Mouse (Mus musculus) hindbrain, embryonic 15.5 days (tissue): ENCODE data around the gene Pik3ap1. TPM values are rescaled to one million over a fixed set of nuclear protein-coding genes. Genes with fewer than 3 reads are reported as not detected.
"Not testable (repeated sequence)": the region's sequence is repeated elsewhere in the genome, so short reads cannot be mapped to it uniquely, and the experiment has no call there.

ENCODE experiments used
- ATAC-seq: fragments of 200-750 bp; cut with Nextera tagmentation; 2 replicates; pipeline ENCODE4 v1.8.0; 2017; ENCODE audit warnings: low read depth, moderate number of reproducible peaks, moderate TSS enrichment; ENCODE audit not compliant: low FRiP score
- H3K27ac ChIP-seq: fragments of 300-500 bp; sonication (generic); replicated peaks from 2 replicates; pipeline ENCODE4 v1.5.1; 2015; ENCODE audit warnings: mild to moderate bottlenecking, inconsistent platforms
- H3K27me3 ChIP-seq: fragments of 300-500 bp; sonication (generic); 2 replicates; pipeline ENCODE4 v1.6.1; 2015; ENCODE audit warnings: control low read depth, inconsistent platforms
- H3K36me3 ChIP-seq: fragments of 300-500 bp; sonication (generic); 2 replicates; pipeline ENCODE4 v1.6.1; 2015; ENCODE audit warnings: control low read depth, inconsistent platforms
- H3K4me1 ChIP-seq: fragments of 300-500 bp; sonication (generic); replicated peaks from 2 replicates; pipeline ENCODE4 v1.6.1; 2015; ENCODE audit warnings: control low read depth, inconsistent platforms
- H3K4me2 ChIP-seq: fragments of 300-500 bp; sonication (generic); 2 replicates; pipeline ENCODE4 v1.6.1; 2015; ENCODE audit warnings: moderate library complexity, mild to moderate bottlenecking, inconsistent platforms
- H3K4me3 ChIP-seq: fragments of 300-500 bp; sonication (generic); 2 replicates; pipeline ENCODE4 v1.5.1; 2015; ENCODE audit warnings: mild to moderate bottlenecking, inconsistent platforms
- H3K9ac ChIP-seq: fragments of 300-500 bp; sonication (generic); 2 replicates; pipeline ENCODE4 v1.6.1; 2015; ENCODE audit warnings: inconsistent platforms
- H3K9me3 ChIP-seq: fragments of 300-500 bp; sonication (generic); 2 replicates; pipeline ENCODE4 v1.6.1; 2016; ENCODE audit warnings: control low read depth, inconsistent platforms
- WGBS: fragments of 180-500 bp; shearing (Covaris S2); methylation state at CpG from one replicate; pipeline ENCODE4 v1.1.7; 2015; 5-methylcytosine and 5-hydroxymethylcytosine counted together
- polyA plus RNA-seq: library from polyadenylated mRNA; unstranded; fragments of >200 nt; fragmentation: Nextera tagmentation; extraction: Ambion mirVana; gene quantifications from 2 replicates; pipeline ENCODE4 v1.2.1, GENCODE M21; 2015

The Pik3ap1 gene
- 1.8 and 2.6 TPM in 2 replicates for polyA plus RNA-seq

DNA sequence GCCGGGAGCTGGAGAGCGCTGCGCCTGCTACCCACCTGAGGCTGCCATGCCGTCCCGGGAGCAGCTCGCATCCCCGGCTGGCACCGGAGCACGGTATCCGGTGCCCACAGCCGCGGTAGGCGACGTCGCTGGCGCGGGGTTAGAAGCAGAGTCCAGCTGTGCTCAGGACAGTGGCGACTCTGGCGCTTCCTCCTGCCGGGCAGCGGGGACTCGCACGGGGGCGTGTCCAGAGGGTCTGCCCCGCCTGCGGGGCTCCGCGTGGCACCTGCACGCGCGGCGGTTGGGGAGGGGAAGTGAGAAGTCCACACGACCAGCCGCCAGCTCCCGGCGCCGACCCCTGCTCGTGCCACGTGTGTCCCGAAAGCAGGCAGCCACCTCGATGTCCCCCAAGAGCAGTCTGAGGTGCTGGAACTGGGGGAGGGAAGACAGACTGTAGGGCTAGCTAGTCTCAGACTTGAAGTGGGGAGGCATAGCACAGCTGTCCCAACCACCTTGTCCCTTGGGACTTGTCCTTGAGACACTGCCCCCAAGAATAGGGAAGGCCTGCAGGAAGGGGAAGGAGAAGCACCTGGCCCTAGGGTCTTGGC, at the start of gene Pik3ap1:
Gene Pik3ap1, minus strand, starts transcription at position 181 of the 587 bp plus-strand sequence.
- peaks cover 14% of the 10 kb centered on the region for H3K27me3 ChIP-seq
- 2% methylated on average over 41 of the region's 41 CpGs for WGBS
- ATAC-seq: no peak
- peaks cover 10% of the 10 kb centered on the region for H3K4me1 ChIP-seq
- no peaks in the 10 kb centered on the region for H3K36me3 ChIP-seq
- peak within 1 kb of the TSS; percentile 36; the same call in 1 of the 2 replicates for H3K9ac ChIP-seq
- H3K4me3 ChIP-seq: peak within 1 kb of the TSS; percentile 44
- H3K9me3 ChIP-seq: no peaks in the 10 kb centered on the region
- no peak within 1 kb of the TSS for H3K27ac ChIP-seq
- peak within 1 kb of the TSS; percentile 97 for H3K4me2 ChIP-seq

DNA sequence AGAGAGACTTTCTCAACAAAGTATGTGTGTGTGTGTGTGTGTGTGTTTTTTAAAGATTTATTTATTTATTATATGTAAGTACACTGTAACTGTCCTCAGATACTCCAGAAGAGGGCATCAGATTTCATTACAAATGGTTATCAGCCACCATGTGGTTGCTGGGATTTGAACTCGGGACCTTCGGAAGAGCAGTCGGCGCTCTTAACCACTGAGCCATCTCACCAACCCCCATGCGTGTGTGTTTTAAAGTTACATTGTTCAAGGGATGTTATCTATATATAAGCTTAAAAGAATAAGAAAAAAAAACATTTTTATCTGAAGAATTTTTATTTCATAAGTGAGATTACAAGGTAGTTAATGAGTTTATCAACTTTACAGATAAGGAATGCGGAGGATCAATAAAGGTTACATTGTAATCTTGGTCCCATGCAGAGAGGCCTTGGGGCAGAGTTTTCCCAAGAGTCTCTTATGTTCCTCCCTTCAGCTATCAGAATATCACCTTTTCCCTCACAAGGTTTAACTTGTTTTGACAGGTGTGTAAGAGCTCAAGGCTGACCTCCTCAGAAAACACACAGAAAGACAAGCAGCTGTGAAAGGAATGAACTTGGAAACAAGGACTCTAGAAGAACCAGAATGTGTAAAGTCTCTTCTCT, 46.7 kb upstream of the Pik3ap1 start:
- ATAC-seq, H3K4me3 ChIP-seq, H3K4me1 ChIP-seq, H3K9ac ChIP-seq, H3K36me3 ChIP-seq, H3K27me3 ChIP-seq, H3K4me2 ChIP-seq, H3K9me3 ChIP-seq, H3K27ac ChIP-seq: not testable (repeated sequence)
- no CpG with 5 or more reads among the region's 6 CpGs for WGBS

DNA sequence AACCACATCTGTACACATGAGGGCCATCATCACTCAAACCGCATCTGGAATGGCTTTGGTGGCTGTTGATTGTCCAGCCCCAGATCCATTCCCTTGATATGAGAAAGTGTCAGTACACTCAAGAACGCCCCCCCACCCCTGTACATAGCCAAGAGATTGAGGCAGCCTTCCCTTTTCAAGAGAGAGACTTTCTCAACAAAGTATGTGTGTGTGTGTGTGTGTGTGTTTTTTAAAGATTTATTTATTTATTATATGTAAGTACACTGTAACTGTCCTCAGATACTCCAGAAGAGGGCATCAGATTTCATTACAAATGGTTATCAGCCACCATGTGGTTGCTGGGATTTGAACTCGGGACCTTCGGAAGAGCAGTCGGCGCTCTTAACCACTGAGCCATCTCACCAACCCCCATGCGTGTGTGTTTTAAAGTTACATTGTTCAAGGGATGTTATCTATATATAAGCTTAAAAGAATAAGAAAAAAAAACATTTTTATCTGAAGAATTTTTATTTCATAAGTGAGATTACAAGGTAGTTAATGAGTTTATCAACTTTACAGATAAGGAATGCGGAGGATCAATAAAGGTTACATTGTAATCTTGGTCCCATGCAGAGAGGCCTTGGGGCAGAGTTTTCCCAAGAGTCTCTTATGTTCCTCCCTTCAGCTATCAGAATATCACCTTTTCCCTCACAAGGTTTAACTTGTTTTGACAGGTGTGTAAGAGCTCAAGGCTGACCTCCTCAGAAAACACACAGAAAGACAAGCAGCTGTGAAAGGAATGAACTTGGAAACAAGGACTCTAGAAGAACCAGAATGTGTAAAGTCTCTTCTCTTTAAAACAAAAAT, 41.2 kb upstream of the Pik3ap1 start:
- not testable (repeated sequence) for H3K27me3 ChIP-seq, H3K4me2 ChIP-seq, H3K4me3 ChIP-seq, ATAC-seq, H3K9ac ChIP-seq, H3K27ac ChIP-seq, H3K4me1 ChIP-seq, H3K36me3 ChIP-seq, H3K9me3 ChIP-seq
- no CpG with 5 or more reads among the region's 8 CpGs for WGBS

DNA sequence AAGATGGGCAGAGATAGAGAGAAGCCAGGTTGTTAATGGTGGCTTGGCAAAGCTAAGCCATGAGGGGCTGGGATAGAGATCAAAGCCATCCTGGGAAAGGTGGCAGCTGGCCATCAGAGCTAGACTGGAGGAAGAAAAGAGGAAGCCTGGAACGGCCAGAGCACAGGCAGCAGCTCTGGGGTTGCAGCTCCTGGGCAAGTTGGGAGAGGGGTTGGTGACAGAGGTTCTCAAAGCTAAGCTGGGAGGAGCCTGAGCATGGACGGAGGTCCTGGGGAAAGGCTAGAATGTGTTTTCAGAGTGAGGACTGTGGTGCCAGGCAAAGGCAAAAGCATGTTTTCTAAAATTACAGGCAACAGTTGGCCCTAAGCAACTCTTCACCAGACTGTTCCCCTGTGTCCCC, 36.4 kb upstream of the Pik3ap1 start:
- H3K9ac ChIP-seq: no peak overlapping the region
- no peak for ATAC-seq
- H3K36me3 ChIP-seq: no peaks in the 10 kb centered on the region
- H3K27ac ChIP-seq: no peak overlapping the region
- H3K4me2 ChIP-seq: no peak overlapping the region
- no peaks in the 10 kb centered on the region for H3K27me3 ChIP-seq
- 78% methylated on average over 2 of the region's 2 CpGs for WGBS
- no peak overlapping the region for H3K4me3 ChIP-seq
- 0 out of 2 replicates have a peak, but pooled peaks cover 3% of the 10 kb centered on the region for H3K9me3 ChIP-seq
- H3K4me1 ChIP-seq: no peaks in the 10 kb centered on the region

DNA sequence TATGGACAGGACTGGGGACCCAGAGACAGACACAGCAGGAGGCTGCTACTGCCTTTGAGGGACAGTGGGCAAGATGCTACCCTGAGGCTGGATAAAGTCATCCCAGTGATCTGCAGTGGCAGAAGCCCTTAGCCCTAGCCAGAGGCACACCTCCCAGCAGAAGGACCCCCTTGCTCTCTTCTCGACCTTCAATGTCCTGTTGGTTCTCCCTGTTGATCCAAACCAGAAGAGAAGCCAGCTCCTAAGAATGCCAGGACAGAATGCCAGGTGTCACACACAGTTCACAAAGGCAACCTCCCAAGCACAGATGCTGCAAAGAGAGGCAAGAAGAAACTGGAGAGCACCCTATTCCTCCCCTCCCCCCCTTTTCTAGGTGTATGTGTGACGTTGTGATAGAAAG, 33.9 kb upstream of the Pik3ap1 start:
- Histone ChIP-seq H3K4me2 (no peak overlapping the region), H3K27ac (no peak overlapping the region), H3K36me3 (no peaks in the 10 kb centered on the region), H3K9me3 (0 out of 2 replicates have a peak, but pooled peaks cover 2% of the 10 kb centered on the region), H3K4me1 (no peaks in the 10 kb centered on the region), H3K9ac (no peak overlapping the region), H3K27me3 (no peaks in the 10 kb centered on the region), H3K4me3 (no peak overlapping the region)
- ATAC-seq: no peak
- 74% methylated on average over 2 of the region's 2 CpGs for WGBS

DNA sequence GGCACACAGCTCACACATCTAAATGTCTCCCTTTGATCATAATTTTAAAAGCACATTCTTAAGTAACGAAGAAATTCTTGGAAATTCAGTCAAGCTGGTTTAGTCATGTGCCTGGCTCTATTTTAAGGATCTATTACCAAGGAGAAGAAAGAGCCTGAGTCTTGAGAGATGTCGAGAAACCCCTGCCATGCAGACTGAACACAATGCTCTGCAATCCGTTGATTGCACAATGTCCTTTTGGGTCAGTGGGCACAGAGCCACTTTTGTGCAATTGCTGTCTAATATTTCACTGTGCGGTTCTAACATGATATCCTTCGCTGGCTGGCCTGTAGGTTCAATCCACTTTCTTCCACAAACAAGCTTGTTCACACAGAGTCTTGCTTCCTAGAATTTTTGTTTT, 33.1 kb upstream of the Pik3ap1 start:
- no peak overlapping the region for H3K27ac ChIP-seq
- no peak overlapping the region for H3K9ac ChIP-seq
- no peaks in the 10 kb centered on the region for H3K4me1 ChIP-seq
- no peak overlapping the region for H3K4me3 ChIP-seq
- H3K4me2 ChIP-seq: no peak overlapping the region
- ATAC-seq: no peak
- no peaks in the 10 kb centered on the region for H3K36me3 ChIP-seq
- 32% methylated on average over 5 of the region's 5 CpGs for WGBS
- H3K9me3 ChIP-seq: no peaks in the 10 kb centered on the region
- H3K27me3 ChIP-seq: no peaks in the 10 kb centered on the region

DNA sequence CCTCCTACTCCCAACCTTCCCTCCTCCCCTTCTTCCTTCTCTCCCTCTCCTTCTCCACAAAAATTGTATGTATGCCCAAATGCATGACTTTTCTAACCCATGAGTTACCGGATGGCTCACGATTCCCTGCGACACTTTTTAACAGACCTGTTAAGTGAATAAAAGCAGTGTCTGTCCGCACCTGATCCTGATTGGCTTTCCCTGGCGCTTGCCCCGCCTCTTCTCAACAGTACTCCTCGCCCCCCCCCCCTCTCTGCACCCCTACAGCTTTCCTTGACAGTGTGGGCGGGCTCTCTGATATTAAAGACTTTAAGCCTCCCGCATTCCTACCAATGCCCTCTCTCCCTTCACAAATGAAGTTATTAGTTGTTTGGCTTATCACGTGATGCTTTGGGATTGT, 31.3 kb upstream of the Pik3ap1 start:
- Histone ChIP-seq H3K9ac (no peak overlapping the region), H3K36me3 (no peaks in the 10 kb centered on the region), H3K27me3 (no peaks in the 10 kb centered on the region), H3K4me1 (no peaks in the 10 kb centered on the region), H3K27ac (no peak overlapping the region), H3K4me3 (no peak overlapping the region), H3K9me3 (no peaks in the 10 kb centered on the region), H3K4me2 (no peak overlapping the region)
- no peak for ATAC-seq
- 43% methylated on average over 10 of the region's 10 CpGs for WGBS

DNA sequence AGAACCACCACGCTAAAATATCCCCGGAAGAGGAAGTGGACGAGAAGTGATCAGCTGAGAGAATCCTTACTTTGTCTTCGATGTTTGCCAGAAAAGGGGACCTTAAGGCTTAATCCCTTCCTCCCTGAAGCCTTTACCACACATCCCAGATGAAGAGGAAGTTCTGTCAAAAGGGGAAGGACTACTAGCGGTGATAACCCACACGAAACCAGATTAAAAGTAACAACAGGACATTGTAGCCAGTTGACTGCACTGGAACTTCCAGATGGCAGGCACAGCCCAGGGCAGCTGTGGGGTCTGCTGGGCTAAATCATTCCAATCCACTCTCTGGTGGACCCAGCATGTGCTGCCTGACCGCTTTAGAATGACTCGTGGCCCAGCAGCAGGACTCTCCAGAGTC, 17.7 kb upstream of the Pik3ap1 start:
- 84% methylated on average over 8 of the region's 8 CpGs for WGBS
- no peak overlapping the region for H3K4me3 ChIP-seq

DNA sequence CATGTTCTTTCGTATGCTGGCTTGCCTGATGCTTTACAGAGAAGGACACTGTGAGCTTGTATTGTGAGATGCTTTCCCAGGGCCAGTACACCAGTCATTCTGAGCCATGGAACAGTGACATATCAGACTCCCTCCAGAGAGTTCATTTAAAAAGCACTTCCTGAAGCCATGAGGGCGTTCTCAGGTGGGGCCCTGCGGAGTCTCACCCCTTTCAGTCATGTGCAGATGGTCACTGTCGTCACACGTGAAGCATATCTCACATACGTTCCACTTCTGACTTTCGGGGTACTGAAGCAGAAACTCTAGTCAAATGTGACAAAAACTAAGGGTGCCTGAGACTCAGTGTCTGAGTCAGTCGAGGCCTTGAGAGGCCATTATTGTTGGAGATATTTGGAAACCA, 6.0 kb upstream of the Pik3ap1 start:
- Histone ChIP-seq H3K27me3 (no peaks in the 10 kb centered on the region), H3K4me2 (no peak overlapping the region), H3K4me3 (no peak overlapping the region), H3K4me1 (no peaks in the 10 kb centered on the region), H3K9ac (no peak overlapping the region), H3K27ac (no peak overlapping the region), H3K36me3 (no peaks in the 10 kb centered on the region), H3K9me3 (no peaks in the 10 kb centered on the region)
- no peak for ATAC-seq
- WGBS: 89% methylated on average over 8 of the region's 8 CpGs

More for the DNA sequence above, 17.7 kb upstream of the Pik3ap1 start:
- Histone ChIP-seq H3K4me2 (no peak overlapping the region), H3K27ac (no peak overlapping the region), H3K36me3 (no peaks in the 10 kb centered on the region), H3K27me3 (no peaks in the 10 kb centered on the region), H3K9ac (no peak overlapping the region), H3K4me1 (no peaks in the 10 kb centered on the region), H3K9me3 (no peaks in the 10 kb centered on the region)
- ATAC-seq: no peak

DNA sequence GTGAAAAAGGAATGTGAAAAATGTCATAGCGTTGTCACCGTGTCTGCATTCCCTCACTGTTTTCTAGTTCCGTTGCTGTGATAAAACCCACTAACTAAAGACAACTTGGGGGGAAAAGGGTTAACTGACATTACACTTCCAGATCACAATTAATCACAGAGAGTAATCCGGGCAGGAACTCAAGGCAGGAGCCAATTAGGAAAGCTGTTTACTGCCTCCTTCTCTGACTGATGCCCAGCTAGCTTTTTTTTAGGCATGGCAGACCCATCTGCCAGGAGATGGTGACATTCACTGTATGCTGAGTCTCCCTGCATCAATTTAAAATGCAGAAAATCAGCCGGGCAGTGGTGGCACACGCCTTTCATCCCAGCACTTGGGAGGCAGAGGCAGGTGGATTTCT, 4.4 kb upstream of the Pik3ap1 start:
- no peak overlapping the region for H3K4me2 ChIP-seq
- no peaks in the 10 kb centered on the region for H3K9me3 ChIP-seq
- no peak for ATAC-seq
- no peak overlapping the region for H3K4me3 ChIP-seq
- H3K27ac ChIP-seq: no peak overlapping the region
- no peak overlapping the region for H3K9ac ChIP-seq
- no peaks in the 10 kb centered on the region for H3K36me3 ChIP-seq
- peaks cover 7% of the 10 kb centered on the region; the same call in 1 of the 2 replicates for H3K27me3 ChIP-seq
- H3K4me1 ChIP-seq: peaks cover 10% of the 10 kb centered on the region
- WGBS: 56% methylated on average over 6 of the region's 6 CpGs

DNA sequence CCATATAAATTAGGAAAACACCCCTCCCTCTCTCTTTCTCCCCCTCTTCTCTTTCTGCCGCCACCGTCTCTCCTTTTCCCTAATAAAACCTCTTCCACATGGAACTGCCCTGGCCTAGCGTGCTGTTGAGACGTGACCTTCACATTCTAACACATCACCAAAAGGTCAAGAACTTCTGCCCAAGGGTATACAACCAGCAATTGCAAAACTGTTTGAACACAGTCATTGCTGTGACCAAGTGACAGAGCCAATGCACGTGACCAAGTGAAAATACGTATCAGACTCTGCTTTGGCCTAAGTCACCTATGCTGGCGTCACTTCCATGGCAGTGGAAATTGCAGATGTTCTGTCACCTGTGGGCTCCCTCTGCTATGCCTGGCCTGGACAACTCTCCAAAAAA, 3.3 kb upstream of the Pik3ap1 start:
- no peak for ATAC-seq
- Histone ChIP-seq H3K27me3 (peaks cover 14% of the 10 kb centered on the region), H3K4me3 (no peak overlapping the region), H3K27ac (no peak overlapping the region), H3K4me2 (no peak overlapping the region), H3K36me3 (no peaks in the 10 kb centered on the region), H3K9me3 (no peaks in the 10 kb centered on the region), H3K9ac (no peak overlapping the region), H3K4me1 (peaks cover 10% of the 10 kb centered on the region)
- WGBS: 95% methylated on average over 7 of the region's 7 CpGs

DNA sequence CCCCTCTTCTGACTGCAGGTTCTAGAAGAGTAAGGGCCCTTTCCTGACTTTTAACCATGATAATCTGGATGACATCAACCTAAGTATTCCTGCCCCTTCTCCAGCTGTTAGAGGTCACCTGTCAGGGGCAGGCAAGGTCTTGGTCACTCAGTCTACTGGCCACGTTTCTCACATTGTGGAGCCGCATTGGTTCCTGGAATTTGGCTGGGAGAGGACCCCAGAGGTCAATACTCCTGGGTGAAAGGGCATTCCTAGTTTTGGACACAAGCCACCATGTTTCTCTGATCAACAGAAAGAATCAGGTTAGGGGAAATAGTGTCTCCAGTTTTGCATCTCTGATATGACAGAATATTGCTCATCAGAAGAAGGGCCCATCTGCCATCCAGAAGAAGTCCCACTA, 2.4 kb upstream of the Pik3ap1 start:
- Histone ChIP-seq H3K9ac (no peak overlapping the region), H3K9me3 (no peaks in the 10 kb centered on the region), H3K36me3 (no peaks in the 10 kb centered on the region), H3K4me1 (peaks cover 10% of the 10 kb centered on the region), H3K4me3 (no peak overlapping the region), H3K4me2 (no peak overlapping the region), H3K27me3 (peaks cover 14% of the 10 kb centered on the region), H3K27ac (no peak overlapping the region)
- no peak for ATAC-seq
- WGBS: 89% methylated on average over 2 of the region's 2 CpGs
